Mouse (Mus musculus): ENCODE data around the gene Gm21170.
"Not testable (repeated sequence)": the region's sequence is repeated elsewhere in the genome, so short reads cannot be mapped to it uniquely, and the experiment has no call there.

Gm21170 gene

DNA sequence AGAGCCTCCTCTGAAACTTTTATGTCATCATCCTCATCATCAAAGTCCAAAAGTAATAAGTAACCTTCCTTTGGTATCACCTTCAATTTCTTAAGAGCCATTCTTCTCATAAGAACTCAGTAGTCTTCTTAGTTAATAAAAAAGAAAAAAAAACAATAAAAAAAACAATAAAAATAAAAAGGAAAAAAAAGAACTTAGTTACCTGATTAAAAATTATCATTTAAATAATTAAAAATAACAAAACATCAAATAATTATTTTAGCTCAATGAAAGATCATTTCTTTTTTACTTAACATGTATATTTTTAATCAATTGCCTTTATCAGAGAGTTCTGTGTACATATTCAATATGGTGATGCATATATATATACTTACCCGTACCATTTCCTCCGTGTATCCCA lies at the start of gene Gm21170:
Gene Gm21170 (minus strand): TSS at position 101 of the 400 bp plus-strand sequence.
- DNase-seq: not testable (repeated sequence)

All from heart, adult 11 months (tissue).